Mouse (Mus musculus): ENCODE results near the gene Ranbp1.

DNA sequence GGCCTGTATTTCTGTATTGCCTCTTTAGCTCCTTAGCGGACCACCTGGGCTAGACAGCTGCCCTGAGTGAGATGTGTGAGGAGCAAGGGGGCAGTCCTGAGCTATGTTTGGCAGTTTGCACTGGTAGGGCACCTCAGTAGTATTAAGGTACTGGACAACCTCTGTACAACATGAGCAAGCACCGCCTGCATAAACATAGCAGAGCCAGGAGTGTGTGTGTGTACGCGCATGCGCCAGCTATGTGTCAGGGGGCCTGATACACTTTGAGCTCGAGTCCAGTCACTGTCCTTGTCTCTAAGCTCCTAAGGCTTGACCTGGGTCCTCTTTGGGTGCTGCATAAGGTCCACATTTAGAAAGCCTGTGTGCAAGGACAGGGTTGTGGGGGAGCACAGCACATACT is 17.9 kb downstream of the Ranbp1 start:
- TF ChIP-seq CTCF (conservative IDR thresholded peaks at IDR 0.05 in 1 of 2, IDR thresholded peaks at IDR 0.05 in 1 of 2; ENCODE audit: low read depth in 2 of 2, low read length in 2 of 2) (no peak), RCOR1 (conservative IDR thresholded peaks at IDR 0.05; ENCODE audit: low read depth, low read length) (no peak)
